Mouse (Mus musculus): ENCODE results near the gene Heca.
"Not testable (repeated sequence)": the region's sequence is repeated elsewhere in the genome, so short reads cannot be mapped to it uniquely, and the experiment has no call there.

Gene Heca

DNA sequence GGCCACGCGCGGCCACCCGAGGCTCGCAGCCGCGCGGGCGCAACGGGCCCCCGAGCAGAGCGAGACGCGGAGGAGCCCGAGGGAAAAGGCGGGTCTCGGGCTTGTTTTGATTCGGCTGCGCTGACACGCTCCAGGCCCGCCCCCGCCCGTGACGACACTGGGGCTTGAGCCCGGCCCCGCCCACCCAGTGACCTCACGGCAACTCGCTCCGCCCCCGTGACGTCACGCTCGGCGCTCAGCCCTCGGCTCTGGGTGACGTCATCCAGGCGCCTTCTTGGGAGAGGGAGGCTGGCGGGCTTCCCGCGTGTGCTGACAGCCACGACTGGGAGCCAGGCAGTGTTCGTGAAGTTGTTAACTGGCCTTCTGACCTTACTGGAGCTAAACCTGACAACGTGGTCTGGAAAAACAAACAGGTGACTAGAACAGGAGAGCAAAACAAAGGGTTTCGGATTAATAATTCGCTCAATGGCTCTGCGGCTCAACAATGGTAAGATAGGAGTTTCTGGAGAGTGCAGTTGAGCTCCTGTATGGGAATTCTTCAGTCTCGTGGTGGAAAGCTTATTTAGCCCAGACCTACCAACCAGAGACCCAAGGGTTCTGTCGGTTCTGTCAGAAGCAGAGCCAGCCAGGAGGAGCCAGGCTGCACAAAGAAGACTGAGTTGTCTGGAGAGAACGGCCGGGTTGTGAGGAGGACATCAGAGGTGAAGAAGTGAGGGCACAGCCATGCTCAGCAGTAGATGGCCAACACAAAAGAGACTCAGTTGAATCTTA is at the start of gene Heca:
Gene Heca, minus strand, starts transcription at position 108 of the 771 bp plus-strand sequence.
- in situ Hi-C loops (cut with MboI; ENCODE audit: unreplicated experiment in 2 of 2) = no loop called here

DNA sequence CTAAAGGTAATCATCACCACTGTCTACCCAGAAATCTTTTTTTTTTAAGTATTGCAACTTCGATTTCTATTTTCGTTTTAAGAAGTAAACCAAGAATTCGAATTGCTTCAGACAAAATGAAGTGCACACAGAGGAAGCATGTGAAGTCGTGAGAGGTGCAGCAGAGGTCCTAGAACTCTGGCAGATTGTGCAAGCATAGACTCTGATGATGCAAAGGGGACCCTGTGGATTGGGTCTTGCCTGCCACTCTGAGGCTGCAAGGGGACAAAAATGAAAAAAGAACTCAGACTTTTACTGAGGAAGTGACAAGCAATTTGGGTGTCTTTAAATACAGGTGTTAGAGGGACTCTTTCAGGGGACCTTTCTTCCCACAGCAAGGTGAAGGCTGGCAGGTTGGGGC is 42.7 kb upstream of the Heca start:
- in situ Hi-C loops (cut with MboI; ENCODE audit: unreplicated experiment in 2 of 2) = no loop called here

DNA sequence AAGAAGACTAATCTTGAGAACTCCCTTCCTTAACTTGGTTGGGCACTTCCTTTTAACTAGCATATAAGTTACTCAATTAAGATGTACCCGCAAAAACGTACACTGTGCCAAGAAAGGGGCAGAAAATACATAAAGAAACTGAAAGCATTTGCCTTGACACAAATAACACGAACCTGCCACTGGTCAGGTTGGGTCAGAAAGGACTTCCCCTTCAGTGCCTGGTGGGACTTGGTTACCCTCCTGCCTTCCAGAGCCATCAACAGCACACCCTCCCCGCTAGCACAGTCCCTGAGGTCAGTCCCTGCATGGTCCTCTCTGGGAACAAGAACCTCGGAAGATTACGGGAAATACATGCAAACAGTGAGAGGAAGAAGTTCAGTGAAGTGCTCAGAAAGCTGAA is 41.3 kb upstream of the Heca start:
- in situ Hi-C loops (cut with MboI; ENCODE audit: unreplicated experiment in 2 of 2) = no loop called here

DNA sequence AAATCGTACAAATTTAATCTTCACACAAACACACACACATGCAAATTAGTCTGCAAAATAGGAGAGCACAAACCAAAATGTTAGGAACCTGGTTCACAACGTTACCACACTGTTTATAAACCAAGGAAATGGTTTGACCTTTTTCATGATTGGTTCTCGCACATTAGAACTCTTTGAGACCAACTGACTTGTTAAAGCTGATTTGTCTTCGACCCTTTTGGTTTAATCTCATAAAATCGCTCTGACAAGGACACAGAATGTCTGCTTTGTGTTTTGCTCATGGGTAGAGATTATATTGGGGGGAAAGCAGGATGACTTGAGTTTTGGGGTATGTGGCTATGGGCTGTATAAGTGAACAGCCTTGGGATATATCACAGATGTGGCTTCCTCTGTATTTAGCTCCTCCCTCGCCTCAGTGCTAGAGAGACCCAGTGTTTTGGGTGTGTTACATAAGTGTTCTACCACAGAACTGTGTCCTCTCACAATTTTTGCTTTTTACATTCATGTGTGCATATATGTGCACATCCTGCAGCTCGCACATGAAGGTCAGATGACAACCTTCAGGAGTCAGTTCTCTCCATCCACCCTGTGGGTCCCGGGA is 40.1 kb upstream of the Heca start:
- in situ Hi-C loops (cut with MboI; ENCODE audit: unreplicated experiment in 2 of 2) = no loop called here

DNA sequence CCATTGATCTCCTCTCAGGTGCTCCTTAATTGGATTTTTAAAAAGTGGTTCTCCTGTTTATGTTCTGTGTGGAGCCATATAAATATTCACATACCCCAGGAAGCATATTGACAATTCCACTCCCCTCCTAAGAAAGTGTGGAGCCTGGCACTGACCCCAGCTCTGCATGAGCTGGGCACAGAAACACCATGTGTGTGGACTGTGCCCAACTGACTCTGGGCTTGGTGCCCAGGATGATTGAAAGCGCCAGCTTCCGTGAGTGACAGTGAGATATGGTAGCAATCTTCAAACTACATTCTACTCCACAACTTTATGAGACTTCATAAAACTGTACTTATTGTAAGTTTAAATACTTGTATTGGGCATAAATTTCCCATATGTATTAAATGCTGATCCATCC is 35.4 kb upstream of the Heca start:
- in situ Hi-C loops (cut with MboI; ENCODE audit: unreplicated experiment in 2 of 2) = no loop called here

DNA sequence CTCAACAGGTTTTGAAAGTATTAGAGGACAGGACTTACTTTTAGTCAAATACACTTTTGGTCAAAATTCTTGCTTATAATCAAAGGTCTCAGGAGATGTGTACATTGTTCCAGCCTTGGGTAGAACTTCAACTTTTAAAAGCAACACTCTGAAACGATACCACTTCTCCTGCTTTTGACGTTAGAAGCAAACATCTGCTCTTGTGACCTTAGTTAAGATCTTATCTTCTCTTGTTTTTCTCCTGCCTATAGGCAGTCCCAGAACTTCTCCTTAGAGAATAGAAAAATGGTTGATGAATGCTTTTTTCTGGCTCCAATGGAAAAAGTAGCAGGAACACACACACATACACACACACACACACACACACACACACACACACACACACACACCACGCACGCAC is 18.2 kb upstream of the Heca start:
- in situ Hi-C loops (cut with MboI; ENCODE audit: unreplicated experiment in 2 of 2) = no loop called here

DNA sequence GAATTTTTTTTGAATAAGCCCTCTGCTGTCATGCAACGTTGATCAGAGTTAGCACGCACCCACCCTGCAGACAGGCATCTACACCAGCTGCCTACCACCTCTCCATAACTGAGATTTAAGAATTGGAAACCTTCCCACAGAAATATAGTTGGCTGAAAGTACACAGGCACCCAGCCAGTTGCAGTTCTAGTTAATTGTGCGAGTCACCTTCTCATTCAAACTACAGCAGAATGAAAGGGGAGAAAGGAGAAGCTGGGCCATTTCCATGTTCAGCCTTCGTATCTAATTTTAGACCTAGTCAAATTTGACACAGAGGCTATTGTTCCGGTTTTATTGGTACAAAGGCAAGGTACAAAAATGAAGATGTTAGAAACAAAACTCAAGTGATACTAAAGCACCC is 2.9 kb upstream of the Heca start:
- in situ Hi-C loops (cut with MboI; ENCODE audit: unreplicated experiment in 2 of 2) = loop anchor here in 1 of 2 experiments (5.0 kb wide), 1 partner anchor 67 kb away; no protein-coding TSS in a partner anchor

DNA sequence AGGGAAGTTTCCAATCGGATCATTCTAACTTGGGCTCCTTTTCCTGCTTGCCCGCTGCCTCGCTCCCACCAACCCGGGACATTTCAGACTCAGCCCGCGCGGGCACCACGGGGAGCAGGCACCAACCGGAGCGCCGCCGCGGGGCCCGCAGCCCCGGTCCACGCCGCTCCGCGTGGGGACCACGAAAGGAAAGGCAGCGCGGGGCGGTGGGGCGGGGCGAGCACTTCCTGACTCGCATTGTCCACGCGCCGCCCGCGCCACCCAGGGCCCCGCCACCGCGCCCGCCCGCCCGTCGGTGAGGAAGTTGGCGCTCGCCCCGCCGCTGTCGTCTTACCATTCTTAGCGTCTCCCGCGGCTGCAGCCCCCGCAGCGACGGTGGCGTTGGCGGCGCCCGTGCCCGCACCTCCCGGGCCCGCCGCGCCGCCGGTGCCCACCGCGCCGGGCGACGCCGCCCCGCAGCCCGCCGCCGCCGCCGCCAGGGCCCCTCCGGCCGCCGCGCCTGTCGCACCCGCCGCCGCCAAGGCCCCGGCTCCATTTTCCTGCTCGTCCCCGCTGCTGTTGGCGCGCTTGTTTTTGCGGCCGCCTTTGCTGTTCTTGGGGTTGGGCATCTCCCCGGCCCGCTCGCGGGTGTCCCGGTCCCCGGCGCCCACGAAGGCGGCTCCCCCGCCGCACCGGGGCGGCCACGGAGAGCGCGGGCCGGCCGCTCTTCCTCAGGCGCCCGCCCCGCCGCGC is 526 bp downstream of the Heca start:
- in situ Hi-C loops (cut with MboI; ENCODE audit: unreplicated experiment in 2 of 2) = no loop called here

DNA sequence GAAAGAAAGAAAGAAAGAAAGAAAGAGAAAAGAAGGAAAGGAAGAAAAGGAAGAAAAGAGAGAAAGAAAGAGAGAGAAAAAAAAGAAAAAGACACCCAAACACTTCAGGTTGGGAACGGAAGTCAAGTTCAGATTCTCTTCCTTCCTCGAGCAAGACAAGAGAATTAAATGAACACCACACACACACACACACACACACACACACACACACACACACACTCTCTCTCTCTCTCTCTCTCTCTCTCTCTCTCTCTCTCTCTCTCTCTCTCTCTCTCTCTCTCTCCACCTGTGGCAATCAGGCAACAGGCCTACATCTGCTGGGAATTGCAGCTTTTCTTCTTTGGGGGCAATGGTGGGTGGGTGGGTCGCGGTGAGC is 1.1 kb downstream of the Heca start:
- in situ Hi-C loops (cut with MboI; ENCODE audit: unreplicated experiment in 2 of 2) = not testable (repeated sequence)

DNA sequence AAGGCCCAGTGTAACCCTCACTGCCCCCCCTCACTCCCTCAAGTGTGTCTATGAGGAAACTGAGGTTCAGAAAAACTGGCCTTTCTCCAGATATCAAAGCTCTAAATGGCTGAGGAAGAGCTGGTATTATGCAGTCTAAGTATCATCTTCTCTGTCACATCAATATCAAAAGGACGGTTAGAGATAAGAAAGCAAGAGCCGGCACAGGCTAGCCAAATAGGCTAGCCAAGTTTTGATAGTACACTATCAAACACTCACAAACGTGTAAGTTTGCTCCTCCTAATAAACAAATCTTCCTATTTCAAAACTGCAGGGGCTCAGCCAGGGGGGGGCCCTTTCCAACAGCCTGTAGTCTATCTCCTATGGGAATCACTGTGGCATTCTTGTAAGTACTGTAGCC is 1.8 kb downstream of the Heca start:
- in situ Hi-C loops (cut with MboI; ENCODE audit: unreplicated experiment in 2 of 2) = no loop called here

DNA sequence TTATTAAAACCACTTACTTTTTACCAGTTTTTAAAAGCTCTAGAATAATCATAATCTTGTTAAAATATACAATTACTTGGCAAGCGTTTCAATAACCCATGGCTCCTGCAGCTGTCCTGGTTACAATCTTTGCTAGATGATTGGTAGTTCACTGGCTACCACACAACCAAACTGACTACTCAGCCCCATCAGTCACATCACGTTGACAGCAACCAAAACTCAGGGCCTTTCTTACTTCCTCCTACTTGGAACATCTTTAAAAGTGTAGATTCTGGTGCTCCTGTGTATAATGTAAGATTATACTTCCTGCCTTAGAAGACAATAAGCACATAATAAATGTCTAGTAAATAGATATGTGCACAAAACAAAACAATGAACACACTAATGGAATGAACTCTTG is 14.2 kb downstream of the Heca start:
- in situ Hi-C loops (cut with MboI; ENCODE audit: unreplicated experiment in 2 of 2) = no loop called here

DNA sequence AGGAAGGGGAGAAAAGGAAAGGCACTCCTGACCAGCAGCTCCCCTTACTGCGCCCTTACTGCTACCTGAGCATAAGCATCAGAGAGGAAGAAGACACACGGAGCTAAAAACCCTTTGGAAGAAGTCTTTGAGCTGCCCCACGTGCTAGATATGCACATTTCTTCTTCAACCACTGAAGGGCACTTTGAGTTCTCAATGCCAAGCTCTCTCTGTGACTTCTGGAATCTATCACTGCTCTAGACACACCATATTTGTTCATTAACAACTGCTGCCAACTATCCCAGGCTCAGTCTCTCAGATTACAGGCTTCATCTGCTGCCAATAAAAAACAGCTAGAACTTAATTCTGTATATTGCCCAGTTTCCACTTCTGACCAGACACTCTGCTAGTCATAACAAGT is 15.7 kb downstream of the Heca start:
- in situ Hi-C loops (cut with MboI; ENCODE audit: unreplicated experiment in 2 of 2) = no loop called here

DNA sequence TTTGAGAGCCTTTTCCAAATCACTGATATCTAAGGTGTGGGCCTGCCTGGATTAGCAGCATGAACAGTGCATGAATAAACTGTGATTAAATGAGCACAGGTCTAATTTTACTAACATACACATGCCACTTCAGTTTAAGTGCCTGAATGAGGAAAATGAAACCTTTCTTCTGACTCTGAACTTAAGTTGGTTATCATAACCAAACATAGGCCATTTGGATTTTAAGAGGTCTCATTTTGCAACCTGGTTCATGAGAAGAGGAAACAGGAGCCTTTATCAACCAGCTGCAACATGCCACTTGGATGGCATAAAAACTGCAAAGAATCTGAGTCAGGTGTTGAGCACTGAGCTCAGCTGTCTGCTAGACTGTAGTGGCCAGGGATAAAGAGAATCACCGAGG is 16.7 kb downstream of the Heca start:
- in situ Hi-C loops (cut with MboI; ENCODE audit: unreplicated experiment in 2 of 2) = no loop called here

DNA sequence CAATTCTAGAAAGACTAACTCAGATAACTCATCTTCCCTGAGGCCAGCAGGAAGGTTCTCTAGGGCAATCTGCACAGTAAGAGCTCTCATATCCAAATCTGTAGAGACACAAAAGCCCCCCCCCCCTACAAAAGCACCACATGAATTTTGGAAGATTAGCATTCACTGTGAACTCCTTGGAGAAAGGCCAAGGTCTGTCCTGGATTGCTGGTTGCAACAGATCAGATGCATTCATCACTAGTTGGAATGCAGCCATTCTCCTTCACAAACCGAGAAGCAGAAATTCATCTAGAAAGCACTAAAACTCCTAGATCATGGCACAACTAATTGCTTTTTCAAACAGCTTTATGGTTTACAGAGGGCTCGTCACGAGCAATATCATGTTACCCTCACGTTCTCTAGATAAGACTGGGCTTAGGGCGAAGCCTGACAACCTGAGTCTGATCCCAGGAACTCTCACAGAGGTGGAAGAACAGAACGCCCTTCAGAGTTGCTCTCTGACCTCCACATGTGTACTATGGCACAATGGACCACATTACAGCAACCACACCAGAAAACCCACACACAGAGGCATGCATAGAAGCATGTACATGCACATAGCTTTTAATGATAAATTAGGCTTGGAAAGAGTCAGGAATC is 17.3 kb downstream of the Heca start:
- in situ Hi-C loops (cut with MboI; ENCODE audit: unreplicated experiment in 2 of 2) = no loop called here

DNA sequence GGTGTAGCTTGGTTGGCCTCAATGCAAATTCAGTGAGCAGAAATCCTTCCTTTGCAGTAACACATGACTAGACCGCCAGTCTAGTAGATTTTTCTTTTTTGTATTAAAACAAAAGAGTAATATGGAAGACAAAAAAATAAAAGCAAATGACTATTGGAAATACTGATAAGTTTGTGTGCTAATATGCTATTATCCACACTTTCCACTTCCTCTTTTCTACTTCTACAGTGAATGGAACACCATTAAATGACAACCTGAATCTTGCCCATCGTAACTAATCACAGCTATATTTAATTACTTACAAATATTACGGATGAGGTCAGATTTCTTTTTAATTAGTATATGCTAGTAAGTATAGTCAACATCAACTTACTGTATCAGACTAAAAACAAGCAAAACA is 22.7 kb downstream of the Heca start:
- in situ Hi-C loops (cut with MboI; ENCODE audit: unreplicated experiment in 2 of 2) = no loop called here

DNA sequence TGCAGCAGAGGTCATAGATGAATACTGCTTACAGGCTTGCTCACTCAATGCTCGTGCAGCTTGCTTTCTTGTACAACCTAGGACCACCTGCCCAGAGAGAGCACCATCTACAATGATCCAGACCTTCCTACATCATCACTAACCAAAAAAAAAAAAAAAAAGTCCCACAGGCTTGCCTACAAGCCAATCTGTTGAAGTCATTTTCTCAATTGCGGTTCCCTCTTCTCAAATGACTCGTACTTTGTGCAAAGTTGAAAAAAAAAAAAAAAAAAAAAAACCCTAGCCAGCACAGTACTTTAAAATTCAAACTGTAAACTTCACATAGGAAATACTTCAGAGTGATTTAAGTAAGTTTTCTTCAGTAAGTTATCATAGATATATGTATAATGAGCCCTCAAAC is 23.7 kb downstream of the Heca start:
- in situ Hi-C loops (cut with MboI; ENCODE audit: unreplicated experiment in 2 of 2) = no loop called here

DNA sequence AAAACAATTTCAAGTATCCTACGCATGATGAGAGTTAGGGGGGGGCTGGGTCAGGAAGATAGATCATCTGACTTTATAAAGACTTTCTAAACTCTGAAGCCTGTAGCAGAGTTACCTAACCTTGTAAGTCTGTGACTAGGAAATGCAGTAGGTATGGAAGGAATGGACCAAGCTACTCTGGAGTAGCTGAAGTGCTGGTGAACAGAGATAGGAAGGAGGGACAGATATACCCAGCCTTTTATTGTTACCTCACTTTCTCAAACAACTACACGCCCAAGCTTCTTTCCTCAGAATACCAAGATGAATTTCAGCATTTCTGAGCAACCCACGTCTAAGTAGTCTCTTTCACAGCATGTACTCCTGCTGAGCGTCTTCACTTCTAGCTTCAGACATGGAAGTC is 26.5 kb downstream of the Heca start:
- in situ Hi-C loops (cut with MboI; ENCODE audit: unreplicated experiment in 2 of 2) = no loop called here

DNA sequence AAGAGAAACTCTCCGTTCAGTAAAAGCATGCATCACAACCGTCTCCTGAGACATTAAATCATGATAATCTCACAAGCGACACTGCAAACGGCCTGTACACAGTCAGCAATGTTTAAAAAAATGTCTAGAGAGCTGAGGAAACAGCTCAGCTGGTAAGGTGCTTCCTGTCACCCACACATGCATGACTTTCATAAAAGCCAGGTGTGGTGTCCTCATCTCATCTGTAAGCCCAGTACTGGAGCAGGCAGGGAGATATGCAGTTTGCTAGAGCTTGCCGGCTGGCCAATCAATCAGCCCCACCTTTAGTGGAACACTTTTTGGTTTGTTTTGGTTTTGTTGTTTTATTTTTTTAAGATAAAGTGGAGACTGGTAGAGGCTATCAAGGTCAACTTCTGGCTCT is 27.9 kb downstream of the Heca start:
- in situ Hi-C loops (cut with MboI; ENCODE audit: unreplicated experiment in 2 of 2) = no loop called here

DNA sequence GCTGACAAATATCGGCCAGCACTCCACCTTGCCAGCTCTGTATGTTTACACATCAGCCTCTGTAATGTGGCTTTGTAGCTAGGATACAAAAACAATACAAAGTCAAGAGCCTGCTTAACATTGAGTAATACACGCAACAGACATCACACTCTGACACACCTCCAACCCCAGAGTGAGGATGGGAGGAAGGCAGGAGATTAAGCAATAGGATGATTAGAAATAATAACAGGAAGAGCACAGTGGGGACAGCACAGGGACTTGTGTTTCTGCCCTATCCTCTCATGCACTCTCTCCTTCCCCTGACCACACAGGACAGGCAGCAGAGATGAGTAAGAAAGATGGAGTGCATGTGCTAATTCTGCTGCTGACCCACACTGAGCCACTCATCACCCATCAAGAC is 28.8 kb downstream of the Heca start:
- in situ Hi-C loops (cut with MboI; ENCODE audit: unreplicated experiment in 2 of 2) = no loop called here

DNA sequence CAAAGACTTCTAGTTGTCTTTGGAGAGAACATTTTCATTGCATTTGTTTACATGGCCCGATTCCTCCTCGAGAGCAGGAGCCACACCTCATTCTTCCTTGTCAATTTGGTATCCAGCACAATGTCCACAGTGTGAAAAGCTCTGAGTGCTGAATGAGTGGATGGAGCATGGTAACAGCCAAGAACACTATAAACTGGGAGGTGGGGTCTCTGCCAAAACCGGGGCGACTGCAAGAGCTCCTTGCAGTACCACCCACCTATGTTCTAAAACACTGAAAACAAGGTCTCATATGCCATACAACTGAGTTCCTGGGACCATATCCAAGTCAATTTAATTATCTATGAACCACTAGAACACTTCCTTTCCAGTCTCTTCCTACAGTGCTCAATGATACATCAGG is 39.1 kb downstream of the Heca start:
- in situ Hi-C loops (cut with MboI; ENCODE audit: unreplicated experiment in 2 of 2) = no loop called here

DNA sequence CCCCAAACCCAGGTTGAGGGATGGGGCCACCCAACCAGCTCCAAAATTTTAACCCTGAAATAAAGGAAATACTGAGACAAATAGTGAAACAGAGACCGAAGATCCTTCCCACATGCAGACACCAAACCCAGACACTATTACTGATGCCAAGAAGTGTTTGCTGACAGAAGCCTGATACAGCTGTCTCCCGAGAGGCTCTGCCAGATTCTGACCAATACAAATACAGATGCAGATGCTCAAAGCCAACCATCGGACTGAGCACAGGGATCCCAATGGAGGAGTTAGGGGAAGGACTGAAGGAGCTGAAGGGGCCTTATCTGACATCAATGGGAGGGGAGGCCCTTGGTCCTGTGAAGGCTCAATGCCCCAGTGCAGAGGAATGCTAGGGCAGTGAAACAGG is 41.5 kb downstream of the Heca start:
- in situ Hi-C loops (cut with MboI; ENCODE audit: unreplicated experiment in 2 of 2) = not testable (repeated sequence)
